Mouse (Mus musculus): Measurements from ENCODE around the gene Vcp.

The Vcp gene

GRCm38 (mm10) chr4:43000141-43000986 lies at the start of gene Vcp:
TSS of gene Vcp (minus strand) at chr4:43000507.
- peak; percentile 99 for DNase-seq

GRCm38 (mm10) chr4:43047231-43047630 lies 46.9 kb upstream of the Vcp start:
- DNase-seq, result peak; percentile 83

- no peak for DNase-seq
Measured at GRCm38 (mm10) chr4:43046607-43047006, 46.3 kb upstream of the Vcp start.

- DNase-seq, result peak; percentile 99
Measured at GRCm38 (mm10) chr4:43045659-43046302, 45.5 kb upstream of the Vcp start, which contains the start of gene Fam214b. TSS of gene Fam214b (minus strand) at chr4:43046220.

GRCm38 (mm10) chr4:43045285-43045658 lies 45.0 kb upstream of the Vcp start:
- peak; percentile 35 for DNase-seq

- peak; percentile 62 for DNase-seq
Measured at GRCm38 (mm10) chr4:43044673-43045072, 44.4 kb upstream of the Vcp start.

GRCm38 (mm10) chr4:43043644-43044357 lies 43.5 kb upstream of the Vcp start:
- peak; percentile 76 for DNase-seq

- no peak for DNase-seq
Measured at GRCm38 (mm10) chr4:43040881-43041547, 40.7 kb upstream of the Vcp start.

- peak; percentile 96 for DNase-seq
Measured at GRCm38 (mm10) chr4:43040114-43040572, 39.8 kb upstream of the Vcp start.

GRCm38 (mm10) chr4:43039609-43040008 lies 39.3 kb upstream of the Vcp start:
- no peak for DNase-seq

- DNase-seq, result peak; percentile 46
Measured at GRCm38 (mm10) chr4:43038567-43039495, 38.5 kb upstream of the Vcp start.

GRCm38 (mm10) chr4:43037860-43038566 lies 37.7 kb upstream of the Vcp start:
- DNase-seq, result no peak

GRCm38 (mm10) chr4:43036356-43036755 lies 36.0 kb upstream of the Vcp start:
- no peak for DNase-seq

- no peak for DNase-seq
Measured at GRCm38 (mm10) chr4:43035851-43036250, 35.5 kb upstream of the Vcp start.

- DNase-seq, result no peak
Measured at GRCm38 (mm10) chr4:43033481-43033880, 33.2 kb upstream of the Vcp start.

- no peak for DNase-seq
Measured at GRCm38 (mm10) chr4:43032501-43032900, 32.2 kb upstream of the Vcp start.

GRCm38 (mm10) chr4:43031237-43031995 lies 31.1 kb upstream of the Vcp start, which contains the start of gene Stoml2:
TSS of gene Stoml2 (minus strand) at chr4:43031710.
- DNase-seq, result peak; percentile 93

- DNase-seq, result no peak
Measured at GRCm38 (mm10) chr4:43030780-43031230, 30.5 kb upstream of the Vcp start.

GRCm38 (mm10) chr4:43030352-43030751 lies 30.0 kb upstream of the Vcp start:
- no peak for DNase-seq

- DNase-seq, result no peak
Measured at GRCm38 (mm10) chr4:43029749-43030148, 29.4 kb upstream of the Vcp start.
